Mouse (Mus musculus): ENCODE data around the gene Cntnap1.

The Cntnap1 gene

GRCm38 (mm10) chr11:101185441-101185840 is 15.1 kb downstream of the Cntnap1 start:
- DNase-seq (ENCODE audit: low read depth, low spot score): no peak

- no peak for DNase-seq (ENCODE audit: low read depth, low spot score)
Observed at GRCm38 (mm10) chr11:101186526-101187247, 16.4 kb downstream of the Cntnap1 start.

- no peak for DNase-seq (ENCODE audit: low read depth, low spot score)
Observed at GRCm38 (mm10) chr11:101187541-101187940, 17.2 kb downstream of the Cntnap1 start.

- DNase-seq (ENCODE audit: low read depth, low spot score): no peak
Observed at GRCm38 (mm10) chr11:101188166-101188805, 18.0 kb downstream of the Cntnap1 start.

- DNase-seq (ENCODE audit: low read depth, low spot score): no peak
Observed at GRCm38 (mm10) chr11:101189495-101190180, 19.3 kb downstream of the Cntnap1 start.

GRCm38 (mm10) chr11:101190181-101190912 is 20.0 kb downstream of the Cntnap1 start:
- no peak for DNase-seq (ENCODE audit: low read depth, low spot score)

- no peak for DNase-seq (ENCODE audit: low read depth, low spot score)
Observed at GRCm38 (mm10) chr11:101190913-101191907, 20.9 kb downstream of the Cntnap1 start.

GRCm38 (mm10) chr11:101191919-101192470 is 21.7 kb downstream of the Cntnap1 start:
- DNase-seq (ENCODE audit: low read depth, low spot score): no peak

- no peak for DNase-seq (ENCODE audit: low read depth, low spot score)
Observed at GRCm38 (mm10) chr11:101192646-101193045, 22.3 kb downstream of the Cntnap1 start.

- no peak for DNase-seq (ENCODE audit: low read depth, low spot score)
Observed at GRCm38 (mm10) chr11:101193076-101193475, 22.8 kb downstream of the Cntnap1 start.

- DNase-seq (ENCODE audit: low read depth, low spot score): no peak
Observed at GRCm38 (mm10) chr11:101194137-101194536, 23.8 kb downstream of the Cntnap1 start.

GRCm38 (mm10) chr11:101194643-101195042 is 24.3 kb downstream of the Cntnap1 start:
- DNase-seq (ENCODE audit: low read depth, low spot score): no peak

GRCm38 (mm10) chr11:101195101-101195500 is 24.8 kb downstream of the Cntnap1 start:
- no peak for DNase-seq (ENCODE audit: low read depth, low spot score)

- DNase-seq (ENCODE audit: low read depth, low spot score): no peak
Observed at GRCm38 (mm10) chr11:101195571-101195970, 25.2 kb downstream of the Cntnap1 start.

- no peak for DNase-seq (ENCODE audit: low read depth, low spot score)
Observed at GRCm38 (mm10) chr11:101196175-101196574, 25.9 kb downstream of the Cntnap1 start.

GRCm38 (mm10) chr11:101199555-101199954 is 29.2 kb downstream of the Cntnap1 start:
- no peak for DNase-seq (ENCODE audit: low read depth, low spot score)

- DNase-seq (ENCODE audit: low read depth, low spot score): no peak
Observed at GRCm38 (mm10) chr11:101200986-101201385, 30.7 kb downstream of the Cntnap1 start.

- peak; percentile 42 for DNase-seq (ENCODE audit: low read depth, low spot score)
Observed at GRCm38 (mm10) chr11:101211970-101212369, 41.6 kb downstream of the Cntnap1 start.

GRCm38 (mm10) chr11:101216936-101217335 is 46.6 kb downstream of the Cntnap1 start:
- no peak for DNase-seq (ENCODE audit: low read depth, low spot score)

- DNase-seq (ENCODE audit: low read depth, low spot score): no peak
Observed at GRCm38 (mm10) chr11:101218436-101219055, 48.2 kb downstream of the Cntnap1 start.

Data from brain, embryonic 18.5 days (tissue).